Mouse (Mus musculus) spleen, postnatal 10 days (tissue): ENCODE data around the gene Pgm1.

Experiments used
- DNase-seq, 2 experiments: peaks; one replicate each; pipeline ENCODE4 v3.0.0; 2021 to 2022; ENCODE audit warnings: low spot score in 2 of 2

Gene Pgm1

DNA sequence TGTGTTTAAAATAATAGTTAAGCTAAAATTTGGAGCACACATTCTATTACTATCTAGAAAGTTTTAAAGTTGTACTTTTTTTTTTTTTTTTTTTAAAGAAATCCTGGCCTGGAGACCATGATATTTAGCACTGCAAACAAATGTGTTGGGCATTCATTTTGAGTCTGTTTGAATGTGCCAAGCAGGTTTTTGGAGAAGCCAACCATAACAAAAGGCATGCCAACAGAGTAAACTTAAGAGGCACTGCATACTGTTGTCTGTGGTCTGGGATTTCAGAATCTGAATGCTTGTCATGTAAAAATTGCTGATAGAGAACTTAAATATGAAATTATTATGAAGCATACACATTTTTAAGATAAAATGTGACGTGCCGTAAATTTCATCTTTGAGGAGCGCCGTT, 28.0 kb downstream of the Pgm1 start:
- DNase-seq, result no peak

DNA sequence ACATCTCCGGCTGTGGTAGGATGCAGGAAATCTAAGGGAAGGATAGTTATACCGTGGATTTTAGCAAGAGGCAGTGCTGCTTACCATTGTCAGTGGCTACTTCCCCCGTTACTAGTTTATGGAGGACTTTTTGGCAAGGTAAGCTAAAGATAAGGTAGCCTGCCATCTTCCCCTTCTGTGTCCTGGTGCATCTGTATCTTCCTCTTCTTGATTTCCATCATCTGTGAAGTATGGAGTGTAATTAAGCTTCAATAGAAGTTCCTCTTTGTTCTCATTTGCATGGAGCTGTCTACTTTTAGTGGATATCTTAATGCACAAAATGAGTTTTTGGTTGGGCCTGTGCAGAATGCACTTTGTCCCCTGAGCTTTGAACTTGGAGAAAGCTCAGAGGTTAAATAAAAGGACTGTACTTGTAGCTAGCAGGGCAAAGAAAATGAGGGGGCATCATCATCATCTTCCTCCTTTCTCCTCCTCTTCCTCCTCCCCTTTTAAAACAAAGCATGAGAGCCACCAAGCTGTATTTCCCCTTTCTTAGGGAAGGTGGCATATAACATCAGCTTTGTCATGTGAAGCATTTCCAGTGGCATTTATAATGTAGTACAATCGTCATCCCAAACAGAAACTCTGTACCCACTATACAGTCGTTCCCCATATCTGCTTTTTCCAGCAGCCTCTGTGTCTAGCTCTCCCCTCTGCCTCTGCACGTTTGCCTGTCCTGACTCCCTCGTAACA, 29.0 kb downstream of the Pgm1 start:
- DNase-seq, result no peak

DNA sequence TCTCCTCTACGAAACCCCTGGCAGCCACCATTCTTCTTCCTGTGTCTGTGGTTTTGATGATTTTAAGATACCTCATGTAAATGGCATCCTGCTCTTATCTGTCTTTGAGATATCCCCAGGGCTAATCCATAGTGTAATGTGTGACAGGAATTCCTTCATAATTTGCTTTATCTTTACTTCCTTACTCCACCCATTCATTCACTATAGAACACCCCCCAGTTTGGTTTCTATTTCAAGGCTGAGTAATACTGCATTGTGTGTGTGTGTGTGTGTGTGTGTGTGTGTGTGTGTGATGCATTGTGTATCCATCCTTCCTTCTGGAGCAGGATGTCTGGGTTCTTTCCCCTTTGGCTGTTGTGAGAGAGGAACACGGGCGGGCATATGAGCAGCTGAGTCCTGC, 30.1 kb downstream of the Pgm1 start:
- no peak for DNase-seq

DNA sequence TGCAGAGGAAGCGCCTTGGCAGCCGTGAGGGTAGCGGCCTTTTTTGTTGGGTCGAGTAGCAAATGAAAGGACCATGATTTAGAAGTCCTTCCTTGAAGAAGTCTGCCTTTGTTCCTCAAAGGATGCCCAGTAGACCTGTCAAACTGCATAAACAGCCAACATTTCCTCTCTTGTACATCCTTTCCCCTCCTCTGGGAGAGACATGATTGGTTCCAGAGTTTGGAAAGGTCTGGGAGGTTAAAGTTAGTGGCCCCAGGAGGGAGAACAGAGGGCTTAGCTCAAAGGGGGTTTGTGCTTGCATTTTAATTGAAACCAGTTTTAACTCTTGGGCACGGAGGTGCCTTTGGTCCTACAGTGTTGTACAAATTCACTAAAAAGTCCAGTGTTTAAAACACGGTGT, 37.3 kb downstream of the Pgm1 start:
- DNase-seq, result no peak

DNA sequence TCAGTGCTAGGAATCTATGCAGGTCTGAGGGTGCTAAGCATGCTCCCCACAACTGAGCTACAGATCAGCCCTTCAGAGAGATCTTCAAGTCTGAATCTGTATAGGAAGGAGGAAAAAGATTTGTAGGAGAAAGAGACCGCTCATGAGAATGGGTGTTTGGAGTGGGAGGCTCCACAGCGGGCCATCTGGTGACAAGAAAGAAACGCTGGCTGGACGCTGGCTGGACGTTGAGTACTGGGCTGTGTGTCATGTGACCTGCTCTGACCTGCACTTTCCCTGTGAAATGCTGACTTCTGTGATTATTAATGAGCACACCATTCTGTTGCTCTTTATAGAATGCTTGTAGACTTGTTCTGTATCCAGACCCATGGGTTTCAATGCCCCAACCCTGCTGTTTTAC, 40.1 kb downstream of the Pgm1 start:
- no peak for DNase-seq

DNA sequence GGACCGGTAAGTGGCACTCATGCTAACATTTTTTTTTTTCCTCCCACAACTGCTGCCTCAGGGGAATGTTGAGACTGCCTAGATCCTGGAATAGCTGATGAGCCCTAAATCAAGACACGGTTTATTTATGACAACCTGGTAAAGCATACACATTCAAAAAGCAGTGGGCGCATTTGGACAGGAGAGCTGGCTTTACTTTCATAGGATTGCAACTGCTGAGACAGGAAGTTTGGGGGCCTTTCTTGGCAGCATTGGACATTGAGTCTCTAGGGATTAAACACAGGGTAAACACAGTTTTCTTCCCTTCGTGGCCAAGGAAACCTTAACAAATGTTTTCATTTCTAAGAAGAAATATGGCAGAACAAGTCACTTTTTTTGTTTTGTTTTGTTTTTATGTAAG, 40.9 kb downstream of the Pgm1 start:
- no peak for DNase-seq

DNA sequence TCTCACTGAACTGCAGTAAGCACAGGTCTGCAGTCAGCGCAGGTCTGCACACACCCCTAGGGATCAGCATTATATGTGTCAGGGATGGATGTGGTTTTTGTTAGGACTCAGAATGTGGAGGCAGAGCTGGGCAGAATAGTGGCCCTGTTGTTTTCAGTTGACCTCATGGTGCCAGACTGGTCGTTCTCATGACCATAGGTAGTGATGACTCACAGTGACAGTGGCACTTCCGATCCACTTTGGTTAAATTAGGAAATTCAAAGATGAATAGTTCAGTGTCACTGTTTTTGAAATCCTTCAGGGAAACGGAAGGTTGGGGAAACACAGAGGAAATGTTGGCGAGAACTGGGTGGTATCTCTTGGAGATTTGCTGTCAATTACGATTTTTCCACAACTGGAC, 43.7 kb downstream of the Pgm1 start:
- DNase-seq, result no peak

DNA sequence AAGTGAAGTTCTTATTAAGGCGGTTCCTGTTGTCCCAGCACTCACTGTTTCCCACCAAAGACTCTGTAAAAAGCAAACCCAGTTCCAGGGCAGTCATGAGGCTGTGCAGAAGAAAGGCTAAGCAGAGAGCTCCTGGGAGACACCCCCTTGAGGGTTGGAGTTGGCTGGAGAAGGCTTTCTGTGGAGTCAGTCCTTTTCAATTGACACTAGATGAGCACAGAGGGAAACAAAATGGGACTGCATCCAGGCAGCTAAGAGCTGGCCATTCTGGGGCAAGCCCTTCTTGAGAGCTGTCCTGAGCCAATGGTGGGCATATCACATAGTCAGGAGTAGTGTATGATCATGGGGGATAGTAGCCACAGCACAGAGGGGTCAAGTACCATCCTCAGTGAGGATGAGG, 44.7 kb downstream of the Pgm1 start:
- no peak for DNase-seq

DNA sequence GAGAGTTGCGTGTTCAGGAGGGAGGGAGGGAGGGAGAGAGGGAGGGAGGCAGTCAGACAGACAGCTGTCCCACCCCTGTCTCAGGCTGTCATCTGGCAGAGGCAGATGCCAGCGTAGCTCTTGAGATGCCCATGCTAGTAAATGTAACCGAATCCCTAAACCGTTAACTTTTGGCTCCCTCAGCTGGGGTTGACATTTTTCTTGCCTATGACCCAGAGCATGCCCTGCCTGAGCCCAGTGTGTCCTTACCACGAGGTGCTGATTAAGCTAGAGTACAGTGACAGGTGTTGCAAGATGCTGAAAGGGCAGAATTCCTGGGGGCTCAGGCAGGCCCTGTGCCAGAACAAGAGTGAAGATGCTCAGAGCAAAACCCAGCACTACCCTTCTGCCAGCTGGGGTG, 45.2 kb downstream of the Pgm1 start:
- no peak for DNase-seq

DNA sequence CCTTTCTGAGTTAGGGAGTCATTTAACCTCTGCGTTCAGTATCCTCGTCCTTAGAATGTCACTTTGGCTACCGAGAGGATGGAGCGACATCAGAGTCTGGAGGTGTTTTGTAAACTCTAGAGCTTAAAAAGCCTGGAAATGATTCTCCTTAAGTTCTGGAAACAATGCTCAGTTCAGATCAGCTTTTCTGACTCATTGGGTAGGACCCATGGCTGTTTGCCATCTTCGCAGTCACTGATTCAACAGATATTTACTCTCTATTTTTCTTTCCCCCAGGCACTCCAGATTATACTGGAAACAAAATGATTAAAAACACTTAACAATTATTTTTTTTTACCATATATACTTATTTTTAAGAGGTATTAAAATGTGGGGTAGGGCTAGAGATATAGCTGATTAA, 50.1 kb downstream of the Pgm1 start:
- DNase-seq, result no peak

DNA sequence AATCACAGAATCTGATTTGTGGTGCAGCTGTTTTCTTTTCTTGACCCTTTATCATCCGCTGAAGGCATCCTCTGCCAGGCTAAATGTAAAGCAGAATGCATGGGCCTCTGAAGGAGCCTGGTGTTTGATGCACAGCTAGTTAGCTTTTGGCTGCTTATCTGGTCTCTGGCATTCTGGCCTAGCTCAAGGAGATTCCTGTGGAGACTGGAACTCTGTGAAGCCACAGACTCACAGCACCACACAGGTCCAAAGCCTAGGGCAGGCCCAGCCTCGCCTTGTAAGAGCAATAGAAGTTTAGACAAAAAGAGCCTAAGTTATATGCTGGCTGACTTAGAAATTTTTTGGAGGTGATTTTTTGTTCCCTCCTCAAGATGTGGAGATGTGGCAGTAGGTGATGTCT, 52.0 kb downstream of the Pgm1 start:
- no peak for DNase-seq

DNA sequence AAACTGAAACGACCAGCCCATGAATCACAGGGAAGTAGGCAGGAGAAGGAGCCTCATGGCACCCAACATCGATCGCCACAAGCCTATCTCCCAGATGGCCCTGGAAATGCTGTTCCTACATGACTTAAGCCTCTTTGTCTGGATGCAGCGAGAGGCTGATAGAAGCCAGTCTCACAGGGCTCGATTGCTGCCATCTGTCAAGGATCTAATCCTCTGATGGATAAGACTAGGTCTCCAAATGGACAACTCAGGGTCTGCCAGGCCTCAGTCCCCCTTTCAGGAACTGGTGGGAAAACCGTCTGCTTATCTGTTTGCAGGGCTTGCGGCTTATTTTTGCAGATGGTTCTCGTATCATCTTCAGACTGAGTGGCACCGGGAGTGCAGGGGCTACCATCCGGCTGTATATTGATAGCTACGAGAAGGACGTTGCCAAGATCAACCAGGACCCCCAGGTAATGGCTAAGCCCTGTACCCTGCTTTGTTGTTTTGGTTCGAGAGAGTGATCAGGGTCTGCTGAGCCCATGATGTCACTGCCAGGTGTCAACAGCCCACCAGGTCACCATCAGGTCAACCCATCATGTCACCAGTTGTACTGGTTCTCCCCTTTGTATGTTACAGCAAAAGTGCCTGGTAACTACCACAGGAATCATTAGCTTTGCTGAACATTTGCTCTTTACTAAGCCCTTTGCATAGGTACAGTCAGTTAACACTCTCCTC, 54.6 kb downstream of the Pgm1 start:
- DNase-seq, result no peak

DNA sequence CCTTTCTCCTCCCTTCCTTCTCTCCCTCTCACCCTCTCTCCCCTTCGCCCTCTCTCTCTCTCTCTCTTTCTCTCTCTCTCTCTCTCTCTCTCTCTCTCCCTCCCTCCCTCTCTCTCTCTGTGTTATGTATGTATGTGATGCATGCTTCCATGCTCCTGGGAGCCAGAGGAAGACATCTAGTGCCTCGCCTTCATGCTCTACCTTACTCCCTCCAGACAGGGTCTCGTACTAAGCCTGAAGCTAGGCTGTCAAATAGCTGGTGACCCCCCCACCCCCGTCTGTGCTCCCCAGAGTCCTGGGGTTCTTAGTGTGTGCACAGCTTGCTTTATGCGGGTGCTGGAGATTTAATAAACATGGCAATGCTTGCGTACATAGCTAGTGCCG, 55.1 kb downstream of the Pgm1 start:
- no peak for DNase-seq

DNA sequence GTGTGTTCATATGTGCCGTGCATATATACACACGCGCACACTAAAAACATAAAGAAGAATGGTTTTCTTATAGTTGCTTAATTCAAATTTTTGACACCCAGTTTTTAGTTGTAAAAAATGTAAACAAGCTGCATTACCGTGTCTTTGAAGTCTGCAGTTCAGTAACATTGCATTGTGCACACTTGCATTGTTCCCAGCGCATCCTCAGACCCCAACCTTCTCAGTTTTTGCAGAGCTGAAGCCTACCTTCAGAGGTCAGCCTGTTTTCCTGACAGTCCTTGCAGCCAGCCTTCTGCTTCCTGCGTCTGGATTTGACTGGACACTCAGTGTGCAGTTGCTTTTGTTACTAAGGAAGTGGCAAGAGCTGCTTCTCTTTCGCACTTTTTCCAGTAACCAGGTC, 55.9 kb downstream of the Pgm1 start:
- DNase-seq, result no peak

DNA sequence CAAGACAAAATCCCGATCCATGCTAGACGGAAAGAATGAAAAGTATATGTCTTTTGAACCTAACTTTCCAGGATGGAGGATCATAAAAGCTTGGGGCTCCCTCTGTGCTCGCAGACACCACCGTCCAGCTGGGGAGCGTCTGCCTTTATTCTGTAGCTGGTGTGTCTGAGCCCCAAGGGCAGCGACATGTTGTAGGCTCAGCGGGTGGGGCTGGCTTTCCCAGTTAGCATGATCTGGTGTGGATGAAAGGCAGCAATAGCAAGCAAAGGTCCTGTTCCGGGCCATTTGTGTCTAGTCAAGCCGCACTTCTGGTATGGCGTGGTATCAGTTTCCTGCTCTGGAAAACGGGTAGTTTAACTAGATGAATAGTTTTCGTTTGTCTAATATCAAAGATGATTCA, 56.4 kb downstream of the Pgm1 start:
- DNase-seq, result no peak

DNA sequence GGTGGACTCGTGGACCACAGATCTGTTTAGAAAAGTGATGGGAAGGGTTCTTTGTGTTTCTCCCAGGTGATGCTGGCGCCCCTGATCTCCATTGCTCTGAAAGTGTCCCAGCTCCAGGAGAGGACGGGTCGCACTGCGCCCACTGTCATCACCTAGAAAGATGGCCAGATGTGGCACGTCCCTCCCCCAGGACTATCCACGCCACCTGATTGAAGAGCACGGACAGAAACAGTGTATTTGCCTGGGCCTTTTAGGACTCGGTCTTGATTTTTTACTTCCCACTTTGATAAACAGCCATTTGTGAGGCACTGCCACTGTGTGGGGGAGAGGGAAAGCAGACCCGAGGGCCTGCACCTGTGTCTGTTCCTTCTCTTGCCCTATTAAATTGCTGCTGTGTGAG, 57.4 kb downstream of the Pgm1 start:
- no peak for DNase-seq

DNA sequence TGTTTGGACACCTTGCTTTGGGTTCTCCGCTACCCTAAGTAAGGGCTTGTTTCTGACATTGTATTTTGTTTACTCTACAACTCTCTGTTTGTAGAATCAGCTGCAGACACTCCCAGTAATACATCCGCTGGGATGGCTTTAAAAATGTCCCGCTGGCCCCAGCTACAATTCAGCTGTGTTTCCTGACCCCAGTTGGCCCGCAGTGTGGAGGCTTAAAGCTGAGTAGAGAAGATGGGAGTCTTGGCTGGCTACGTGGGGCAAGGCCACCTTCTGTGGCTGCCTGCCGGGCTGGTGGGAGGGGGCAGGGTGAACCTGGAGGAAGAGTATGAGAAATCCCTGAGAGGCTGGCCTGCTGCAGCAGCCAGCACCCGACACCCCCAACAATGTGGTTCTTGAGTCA, 59.6 kb downstream of the Pgm1 start:
- DNase-seq, result no peak

DNA sequence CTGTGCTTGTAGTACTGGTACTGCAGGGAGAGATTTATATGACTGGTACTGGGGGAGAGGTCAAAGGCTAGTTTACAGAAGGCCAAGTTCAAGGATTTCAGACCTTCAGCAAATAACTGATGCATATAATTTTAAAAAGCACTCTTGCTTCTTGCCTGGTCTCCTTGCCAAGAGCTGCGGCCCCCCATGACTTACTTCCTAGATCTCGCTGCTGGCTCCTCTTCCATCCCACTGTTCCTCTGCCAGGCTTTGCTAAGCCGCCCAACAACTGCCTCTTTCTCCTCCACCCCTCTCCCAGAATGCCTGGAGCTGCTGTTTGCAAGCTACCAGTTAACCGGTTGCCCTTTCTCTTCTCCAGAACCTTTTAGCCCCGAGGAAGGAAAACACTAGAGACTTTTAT, 71.8 kb downstream of the Pgm1 start:
- no peak for DNase-seq

DNA sequence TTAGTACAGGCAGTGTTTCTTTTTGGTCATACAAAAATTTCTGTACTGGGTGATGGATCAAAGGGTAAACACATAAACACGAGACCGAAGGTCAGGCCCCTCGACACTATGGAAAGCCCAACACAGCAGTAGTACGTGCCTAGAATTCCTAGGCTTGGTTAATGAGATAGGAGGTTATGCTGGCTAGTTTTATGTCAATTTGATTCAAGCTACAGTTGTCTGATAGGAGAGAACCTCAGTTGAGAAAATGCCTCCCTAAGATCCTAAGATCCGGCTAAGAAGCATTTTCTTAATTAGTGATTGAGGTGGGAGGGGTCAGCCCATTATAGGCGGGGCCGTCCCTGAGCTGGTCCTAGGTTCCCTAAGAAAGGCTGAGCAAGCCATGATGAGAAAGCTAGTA, 72.6 kb downstream of the Pgm1 start:
- DNase-seq, result no peak

DNA sequence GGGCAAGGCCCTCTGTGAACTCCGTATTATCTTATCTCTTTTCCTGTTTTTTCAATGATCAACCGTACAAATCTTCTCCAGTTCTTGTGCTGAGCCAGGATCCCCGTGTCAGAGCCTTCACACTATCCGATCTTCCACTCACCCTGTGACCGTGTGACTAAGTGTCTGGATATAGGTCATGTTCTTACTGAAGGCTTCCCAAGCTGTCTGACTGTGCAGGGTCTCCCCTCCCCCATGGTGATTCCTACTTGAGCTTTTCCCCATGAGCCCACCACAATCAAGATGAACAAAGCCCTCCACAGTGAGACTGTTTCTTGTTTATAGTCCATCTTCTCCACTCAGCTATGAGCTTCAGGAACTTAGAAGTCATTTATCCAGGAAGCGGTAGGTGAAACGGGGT, 78.5 kb downstream of the Pgm1 start:
- no peak for DNase-seq

DNA sequence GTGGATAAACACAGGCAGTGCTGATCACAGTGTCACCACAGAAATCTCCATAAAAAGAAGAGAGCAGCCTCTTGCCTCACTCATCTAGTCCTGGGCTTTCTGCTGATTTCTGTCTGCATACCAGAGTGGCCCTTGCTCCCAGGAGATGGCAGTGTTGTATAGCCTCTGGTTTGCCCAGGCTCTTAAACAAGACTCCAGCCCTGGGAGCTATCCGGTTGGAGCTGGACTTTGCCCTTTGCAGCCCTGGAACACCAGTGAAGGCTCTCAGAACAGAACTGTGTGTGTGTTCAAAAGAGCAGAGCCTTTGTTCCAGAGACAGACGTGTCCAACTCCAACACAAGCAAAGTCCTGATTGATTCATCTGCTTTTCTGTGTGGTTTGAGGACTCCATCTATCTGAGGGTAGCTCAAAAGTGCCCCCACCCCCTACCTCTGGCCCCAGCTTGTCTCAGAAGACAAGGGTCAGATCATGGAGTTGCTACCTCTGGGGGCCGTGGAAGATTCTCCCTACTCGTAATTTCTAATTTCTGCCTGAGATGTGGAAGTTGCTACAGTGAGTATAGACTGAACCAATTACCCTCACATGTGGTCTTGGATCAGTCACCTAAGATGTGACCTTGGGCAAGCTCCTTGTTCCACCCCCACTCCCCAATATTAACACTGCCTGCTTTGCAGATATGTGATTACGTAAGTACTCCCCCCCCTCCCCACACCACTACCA, 79.3 kb downstream of the Pgm1 start:
- no peak for DNase-seq

DNA sequence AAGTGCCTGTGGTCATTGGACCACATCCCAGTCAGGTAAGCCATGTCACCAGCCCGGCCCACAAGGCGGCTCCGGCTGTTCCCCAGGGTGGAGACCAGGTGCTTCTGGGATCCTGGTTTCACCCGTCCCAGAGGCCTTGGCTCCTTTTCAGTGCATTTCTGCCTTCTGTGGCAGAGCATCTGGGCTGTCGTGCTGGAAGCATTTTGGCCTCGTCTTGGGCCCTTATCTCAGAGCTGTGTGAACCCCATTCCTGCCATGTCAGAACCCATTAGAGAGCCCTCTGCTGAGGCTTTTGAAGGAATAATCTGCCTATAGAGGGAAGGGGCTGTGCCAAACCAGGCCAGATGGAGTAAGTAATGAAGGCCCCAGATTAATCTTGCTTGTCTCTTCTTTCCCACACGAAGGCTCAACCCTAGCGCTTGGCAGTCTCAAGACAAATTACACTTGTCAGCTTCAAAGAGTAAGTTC, 80.0 kb downstream of the Pgm1 start:
- DNase-seq, result no peak

DNA sequence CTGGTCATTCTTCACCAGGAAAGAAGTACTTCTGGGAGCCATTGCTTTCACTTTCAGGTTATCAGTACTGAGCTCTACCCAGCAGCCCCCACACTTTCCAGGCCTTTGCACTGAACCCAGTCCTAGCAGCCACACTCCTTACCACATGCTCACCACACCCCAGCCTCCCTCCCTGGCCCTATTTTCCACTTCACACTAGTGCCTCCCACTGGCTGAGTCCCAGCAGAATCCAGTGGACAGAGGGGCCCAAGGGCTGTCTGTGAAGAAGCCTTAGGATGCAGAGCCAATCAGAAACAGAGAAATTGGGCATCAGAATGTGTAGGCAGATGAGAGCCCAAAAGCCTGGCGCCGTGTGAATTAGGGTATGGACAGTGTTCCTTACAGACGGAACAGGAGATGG, 81.7 kb downstream of the Pgm1 start:
- DNase-seq, result no peak
